Mouse (Mus musculus) liver, embryonic 14.5 days (tissue): ENCODE measurements at regions not wholly inside any gene's neighbourhood (a gene's known extent, or its start where the extent isn't known, plus 50 kb on each side); places are given as distances from the start of the nearest gene placed in this dataset.

Experiments
- ATAC-seq: fragments of 200-750 bp; cut with Nextera tagmentation; 2 replicates; pipeline ENCODE4 v1.8.0; 2017; ENCODE audit warnings: moderate number of reproducible peaks, mild to moderate bottlenecking, moderate library complexity; ENCODE audit not compliant: insufficient read depth
- DNase-seq, 3 experiments: peaks; one replicate each; pipeline ENCODE4 v3.0.0-alpha.2; 2012 to 2013; ENCODE audit warnings: low read depth in 3 of 3, low spot score in 3 of 3
- H3K27ac ChIP-seq: fragments of 300-500 bp; sonication (generic); 2 replicates; pipeline ENCODE4 v1.5.1; 2014; ENCODE audit warnings: moderate library complexity, mild to moderate bottlenecking, control low read depth, inconsistent platforms
- H3K27me3 ChIP-seq: fragments of 300-500 bp; sonication (generic); 2 replicates; pipeline ENCODE4 v1.6.1; 2014; ENCODE audit warnings: mild to moderate bottlenecking, low read length, moderate library complexity; ENCODE audit not compliant: control insufficient read depth, insufficient read depth
- H3K36me3 ChIP-seq: fragments of 300-500 bp; sonication (generic); replicated peaks from 2 replicates; pipeline ENCODE4 v1.6.1; 2014; ENCODE audit warnings: low read depth; ENCODE audit not compliant: control insufficient read depth, insufficient read depth
- H3K4me1 ChIP-seq, 2 experiments: fragments of 200-500 bp in 1 of 2; fragments of 300-500 bp in 1 of 2; sonication (generic) in 1 of 2; replicated peaks; 2 replicates each; pipeline ENCODE4 v1.6.1; 2012 to 2014; ENCODE audit warnings: antibody characterized with exemption in 1 of 2, inconsistent platforms in 1 of 2, low read length in 1 of 2; ENCODE audit not compliant: control insufficient read depth in 2 of 2, insufficient read depth in 2 of 2
- H3K4me2 ChIP-seq: fragments of 300-500 bp; sonication (generic); 2 replicates; pipeline ENCODE4 v1.6.1; 2014; ENCODE audit warnings: low read depth, mild to moderate bottlenecking, control low read depth, moderate library complexity
- H3K4me3 ChIP-seq, 2 experiments: fragments of 200-500 bp in 1 of 2; fragments of 300-500 bp in 1 of 2; sonication (generic) in 1 of 2; 2 replicates each; pipeline ENCODE4 v1.5.1; 2012 to 2014; ENCODE audit warnings: low read depth in 2 of 2, low read length in 2 of 2, mild to moderate bottlenecking in 2 of 2, control low read depth in 1 of 2, inconsistent platforms in 1 of 2, moderate library complexity in 1 of 2; ENCODE audit not compliant: insufficient read depth in 1 of 2
- H3K9ac ChIP-seq: fragments of 300-500 bp; sonication (generic); replicated peaks from 2 replicates; pipeline ENCODE4 v1.6.1; 2014; ENCODE audit warnings: mild to moderate bottlenecking, control low read depth, moderate library complexity
- H3K9me3 ChIP-seq: fragments of 300-500 bp; sonication (generic); 2 replicates; pipeline ENCODE4 v1.6.1; 2016; ENCODE audit warnings: low read length, mixed read lengths; ENCODE audit not compliant: control insufficient read depth
- CTCF ChIP-seq: IDR thresholded peaks from 2 replicates; pipeline ENCODE4 v1.5.1; 2016; ENCODE audit warnings: antibody characterized with exemption, low read depth, control low read depth
- EP300 ChIP-seq: IDR thresholded peaks from 2 replicates; pipeline ENCODE4 v1.6.1; 2016; ENCODE audit warnings: antibody characterized with exemption, low read depth
- WGBS: fragments of 180-500 bp; shearing (Covaris S2); extraction: QIAGEN DNeasy Blood & Tissue Kit; methylation state at CpG from one replicate; pipeline ENCODE4 v1.1.7; 2014; ENCODE audit not compliant: insufficient replicate concordance; 5-methylcytosine and 5-hydroxymethylcytosine counted together

DNA sequence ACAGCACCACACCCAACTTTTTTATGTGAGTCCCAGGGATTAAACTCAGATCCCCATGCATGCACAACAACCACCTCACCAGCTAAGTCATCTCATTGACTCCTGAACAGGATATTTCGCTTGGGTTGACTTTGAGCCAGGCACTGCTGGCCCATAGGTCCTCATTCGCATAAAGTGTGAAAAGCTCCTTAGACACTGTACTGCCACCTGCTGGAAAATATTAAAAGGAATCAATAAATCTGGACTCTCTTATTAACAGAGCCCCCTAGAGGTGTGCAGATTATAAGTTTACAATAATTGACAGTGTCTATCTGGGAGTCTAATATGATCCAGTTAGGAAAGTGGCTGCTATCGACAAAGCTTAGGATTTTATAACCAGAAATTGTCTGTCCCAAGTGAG is 126.4 kb downstream of the Cyp26b1 start:
- H3K27ac ChIP-seq = no peak overlapping the region
- H3K4me1 ChIP-seq = peaks cover 0 to 9% of the 10 kb centered on the region in 2 experiments; a peak in 3 of 4 replicates
- WGBS = 70% methylated on average over 3 of the region's 3 CpGs
- H3K4me3 ChIP-seq = no peak overlapping the region
- TF ChIP-seq CTCF (0 out of 2 replicates have a peak, but pooled peaks have one; percentile 11), EP300 (no peak)
- H3K9me3 ChIP-seq = no peaks in the 10 kb centered on the region
- no peaks in the 10 kb centered on the region for H3K36me3 ChIP-seq
- no peak overlapping the region for H3K4me2 ChIP-seq
- H3K9ac ChIP-seq = no peak overlapping the region
- no peaks in the 10 kb centered on the region for H3K27me3 ChIP-seq
- ATAC-seq = no peak
- DNase-seq = no peak

DNA sequence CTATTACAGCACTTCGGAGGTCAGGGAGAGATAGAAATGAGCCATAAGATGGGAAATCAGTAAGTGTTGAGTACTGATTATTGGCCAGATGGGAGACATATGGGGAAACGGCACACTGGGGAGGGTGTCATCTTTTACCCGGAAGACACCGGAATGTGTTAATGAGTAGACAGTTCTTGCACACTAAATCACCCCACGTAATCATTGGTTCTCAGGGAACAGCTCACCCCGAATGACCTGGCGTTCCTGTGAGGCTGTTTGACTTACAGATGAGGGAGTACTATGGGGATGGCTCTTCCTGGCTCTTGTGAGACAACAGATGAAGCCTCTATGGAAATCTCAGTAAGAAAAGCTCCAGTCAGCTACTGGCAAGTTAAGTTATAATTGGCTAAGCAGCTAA is 127.5 kb downstream of the Cyp26b1 start:
- WGBS = 74% methylated on average over 7 of the region's 7 CpGs
- ATAC-seq = no peak

DNA sequence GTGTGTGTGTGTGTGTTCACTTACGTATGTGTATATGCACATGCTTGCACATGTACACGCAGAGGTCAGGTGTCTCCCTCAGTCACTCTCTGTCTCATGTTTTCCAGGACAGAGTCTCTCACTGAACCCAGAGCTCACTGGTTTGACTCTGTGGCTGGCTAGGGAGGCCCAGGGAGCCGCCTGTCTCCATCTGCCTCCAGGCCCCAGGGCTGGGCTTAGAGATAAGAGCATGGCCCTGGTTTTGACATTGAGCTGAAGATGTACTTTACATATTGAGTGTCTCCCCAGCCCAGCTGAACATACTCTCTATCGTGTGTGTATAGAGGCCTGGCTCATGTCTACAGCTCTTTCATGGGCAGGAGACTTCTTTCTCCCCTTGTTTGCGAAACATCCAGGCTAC is 128.1 kb downstream of the Cyp26b1 start:
- Histone ChIP-seq H3K4me1 (peaks cover 0 to 9% of the 10 kb centered on the region in 2 experiments; a peak in 3 of 4 replicates), H3K27me3 (no peaks in the 10 kb centered on the region), H3K4me3 (no peak overlapping the region), H3K9ac (no peak overlapping the region), H3K27ac (no peak overlapping the region), H3K4me2 (no peak overlapping the region; the same call in 1 of the 2 replicates), H3K9me3 (no peaks in the 10 kb centered on the region), H3K36me3 (no peaks in the 10 kb centered on the region)
- DNase-seq = peak; percentile 26 to 30 (median 28)
- ATAC-seq = peak; percentile 89
- WGBS = 34% methylated on average over 5 of the region's 5 CpGs
- TF ChIP-seq CTCF (no peak), EP300 (peak; percentile 47)

More for the DNA sequence above, 127.5 kb downstream of the Cyp26b1 start:
- Histone ChIP-seq H3K4me1 (peaks cover 0 to 9% of the 10 kb centered on the region in 2 experiments; a peak in 3 of 4 replicates), H3K4me2 (no peak overlapping the region), H3K36me3 (no peaks in the 10 kb centered on the region), H3K4me3 (no peak overlapping the region), H3K9ac (no peak overlapping the region), H3K9me3 (no peaks in the 10 kb centered on the region), H3K27me3 (no peaks in the 10 kb centered on the region), H3K27ac (no peak overlapping the region)
- no peak for TF ChIP-seq EP300
- DNase-seq = no peak

DNA sequence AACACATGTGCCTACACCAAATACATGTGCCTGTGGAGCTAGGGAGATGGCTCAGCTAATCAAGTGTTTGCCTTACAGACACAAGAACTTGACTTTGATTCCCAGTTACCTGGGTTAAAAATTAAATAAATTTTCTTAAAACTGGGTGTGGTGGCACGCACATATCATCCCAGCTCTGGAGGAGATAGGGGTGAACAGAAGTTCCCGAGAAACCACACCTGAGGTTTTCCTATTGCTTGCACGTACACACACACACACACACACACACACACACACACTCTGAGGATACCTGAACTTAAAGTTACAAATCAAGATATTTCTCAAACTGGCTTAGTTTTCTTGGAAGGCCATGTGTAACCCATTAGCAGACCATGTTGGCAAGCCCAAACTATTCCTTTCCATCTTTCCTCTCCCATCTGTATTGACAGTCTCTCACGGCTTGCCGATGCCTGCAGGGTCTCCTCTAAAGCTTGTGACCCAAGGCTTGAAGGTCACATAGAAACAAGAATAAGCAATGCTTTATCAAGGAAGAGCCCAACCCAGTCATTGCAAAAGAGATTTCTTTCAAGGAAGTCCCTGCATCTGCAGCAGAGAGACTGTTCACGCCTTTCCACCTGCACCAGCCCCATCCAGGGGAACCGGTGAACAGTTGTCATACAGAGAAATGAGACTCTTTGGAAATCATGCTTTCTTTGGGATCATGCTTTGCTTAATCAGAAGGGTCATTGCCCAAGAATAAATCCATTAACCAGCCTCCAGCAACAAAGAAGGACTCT is 129.9 kb downstream of the Cyp26b1 start:
- Histone ChIP-seq H3K9me3 (no peaks in the 10 kb centered on the region), H3K27ac (no peak overlapping the region), H3K9ac (no peak overlapping the region), H3K4me1 (peaks cover 0 to 9% of the 10 kb centered on the region in 2 experiments; a peak in 3 of 4 replicates), H3K4me2 (no peak overlapping the region), H3K27me3 (no peaks in the 10 kb centered on the region), H3K36me3 (no peaks in the 10 kb centered on the region), H3K4me3 (no peak overlapping the region)
- 62% methylated on average over 7 of the region's 7 CpGs for WGBS
- TF ChIP-seq EP300 = no peak
- no peak for TF ChIP-seq CTCF
- DNase-seq (no peak), ATAC-seq (no peak)

DNA sequence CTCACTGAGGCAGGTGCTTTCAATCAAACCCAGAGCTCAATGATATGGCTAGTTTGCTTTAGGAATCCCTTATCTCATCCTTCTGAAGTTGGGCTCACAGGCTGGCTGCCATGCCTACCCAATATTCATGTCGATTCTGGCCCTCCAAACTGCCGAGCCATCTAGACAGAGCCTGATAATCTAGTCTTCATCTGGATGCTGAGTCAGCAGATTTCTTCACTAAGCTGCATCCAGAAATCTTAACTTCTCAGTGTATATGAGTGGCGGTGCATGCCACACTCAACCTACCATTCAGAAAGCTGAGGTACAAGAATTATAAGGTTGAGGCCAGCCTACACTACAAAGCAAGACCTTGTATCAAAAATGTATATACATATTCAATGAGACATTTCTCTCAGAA is 136.9 kb downstream of the Cyp26b1 start:
- Histone ChIP-seq H3K27ac (no peak overlapping the region), H3K4me2 (no peak overlapping the region), H3K4me3 (no peak overlapping the region), H3K4me1 (no peaks in the 10 kb centered on the region), H3K36me3 (no peaks in the 10 kb centered on the region), H3K9me3 (no peaks in the 10 kb centered on the region), H3K9ac (no peak overlapping the region), H3K27me3 (no peaks in the 10 kb centered on the region)
- TF ChIP-seq CTCF (no peak), EP300 (no peak)
- no peak for ATAC-seq
- 48% methylated on average over 3 of the region's 3 CpGs for WGBS
- DNase-seq = no peak
